Mouse (Mus musculus): Measurements from ENCODE around the gene Folr1.

- TF ChIP-seq POLR2A (IDR thresholded peaks at IDR 0.05; ENCODE audit: low read depth, low read length), result no peak
- no peak for TF ChIP-seq CTCF (IDR thresholded peaks at IDR 0.05; ENCODE audit: extremely low read depth, insufficient read depth, insufficient read length, insufficient replicate concordance)
Observed at GRCm38 (mm10) chr7:101847934-101848333, 22.7 kb downstream of the Folr1 start.
